In the genomic region with DNA sequence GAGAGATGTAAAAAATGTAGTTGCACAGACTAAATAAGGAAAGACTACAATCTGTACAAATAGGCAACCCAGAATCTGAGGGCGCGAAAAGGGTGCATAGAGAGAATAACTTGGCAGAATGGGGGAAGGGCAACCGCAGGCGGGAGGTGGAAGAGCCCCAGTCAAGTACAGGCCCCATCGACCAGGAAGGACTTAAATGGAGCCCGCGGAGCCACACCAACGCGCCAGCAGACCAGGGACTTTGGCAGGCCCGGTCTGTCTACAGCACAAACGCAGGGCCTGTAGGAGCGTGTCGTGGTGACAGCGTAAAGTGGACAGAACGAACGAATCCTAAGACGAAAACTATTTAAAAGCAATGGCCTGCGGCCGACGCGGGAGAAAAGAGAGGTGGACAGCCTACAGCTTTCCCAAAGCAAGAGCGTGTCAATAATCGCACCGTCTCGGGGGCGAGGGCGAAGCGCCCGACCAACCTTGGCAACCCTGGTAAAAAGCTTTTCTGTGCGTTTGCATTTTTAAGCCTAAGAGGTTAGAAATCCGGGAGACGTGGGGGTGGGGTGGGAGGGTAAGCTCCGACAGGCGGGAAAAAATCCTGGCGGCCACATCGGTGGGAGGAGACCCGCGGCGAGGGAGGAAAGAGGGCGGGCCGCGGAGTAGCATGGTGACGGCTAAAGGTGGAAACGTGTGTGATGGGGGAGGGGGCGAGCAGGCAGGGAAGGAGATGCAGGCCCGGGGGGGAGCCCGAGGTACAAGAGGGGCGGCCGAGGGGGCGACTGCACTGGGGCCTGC, we compare ENCODE assay signal across 8 mouse cellular contexts. TPM values are rescaled to one million over a fixed set of nuclear protein-coding genes. Genes with fewer than 3 reads are reported as not detected.
DNase-seq lines count a peak whose midpoint lies in the region; ATAC-seq and TF ChIP-seq lines count a peak whose summit lies in the region.

No protein-coding gene starts in this region.

- no peak for TF ChIP-seq POLR2A in testis, adult 2 months (IDR thresholded peaks at IDR 0.05; ENCODE audit: control insufficient read depth, low read depth, low read length)

- TF ChIP-seq CTCF in liver, embryonic 14.5 days (IDR thresholded peaks at IDR 0.05; ENCODE audit: low read depth), result no peak
- TF ChIP-seq CTCF in testis, adult 2 months (IDR thresholded peaks at IDR 0.05; ENCODE audit: control insufficient read depth, insufficient read depth, insufficient replicate concordance, low read depth, low read length), result no peak

- DNase-seq in CD4-positive, CD25-positive, alpha-beta regulatory T cell, adult 2 months (ENCODE audit: low read depth, low spot score), result peak; percentile 79
- DNase-seq in kidney, postnatal 10 days, result peak; percentile 93
- DNase-seq in liver, embryonic 14.5 days (ENCODE audit: low read depth in 3 of 3, low spot score in 3 of 3), result peak; percentile 56 to 62 (median 60)
- DNase-seq in neural tube, embryonic 11.5 days (ENCODE audit: low spot score), result peak; percentile 79

- WGBS in heart, embryonic 13.5 days, result under 1% methylated on average over 40 of the region's 50 CpGs
- under 1% methylated on average over 49 of the region's 50 CpGs for WGBS in liver, embryonic 14.5 days (ENCODE audit: insufficient replicate concordance)
- WGBS in neural tube, embryonic 11.5 days, result under 1% methylated on average over 42 of the region's 50 CpGs

- H3K4me2 ChIP-seq in heart, embryonic 13.5 days, result peak overlapping the region; percentile 81
- H3K4me2 ChIP-seq in liver, embryonic 14.5 days (ENCODE audit: low read depth), result peak overlapping the region; percentile 88
- H3K4me2 ChIP-seq in neural tube, embryonic 11.5 days (ENCODE audit: low read depth), result peak overlapping the region; percentile 78

- 0 out of 2 replicates have a peak, but pooled peaks have one; percentile 10 for TF ChIP-seq EP300 in liver, embryonic 14.5 days (IDR thresholded peaks at IDR 0.05; ENCODE audit: low read depth)

- H3K27ac ChIP-seq in brown adipose tissue, adult 24 weeks (replicated peaks; ENCODE audit: low read depth, low read length), result peak overlapping the region; percentile 57
- H3K27ac ChIP-seq in heart, embryonic 13.5 days (replicated peaks), result peak overlapping the region; percentile 100
- peak overlapping the region; percentile 84 for H3K27ac ChIP-seq in liver, embryonic 14.5 days
- peak overlapping the region; percentile 98 for H3K27ac ChIP-seq in neural tube, embryonic 11.5 days (ENCODE audit: low read depth, low read length)
- H3K27ac ChIP-seq in testis, adult 2 months (ENCODE audit: control insufficient read depth, insufficient read depth, low read depth, low read length), result peak overlapping the region; percentile 88

- H3K9me3 ChIP-seq in heart, embryonic 13.5 days, result no peaks in the 10 kb centered on the region
- no peaks in the 10 kb centered on the region for H3K9me3 ChIP-seq in liver, embryonic 14.5 days (ENCODE audit: control insufficient read depth, low read length)
- no peaks in the 10 kb centered on the region for H3K9me3 ChIP-seq in neural tube, embryonic 11.5 days (ENCODE audit: control insufficient read depth, low read length)

- H3K4me1 ChIP-seq in brown adipose tissue, adult 24 weeks (ENCODE audit: control insufficient read depth, insufficient read depth, insufficient read length, low read length), result peaks cover 13% of the 10 kb centered on the region
- H3K4me1 ChIP-seq in heart, embryonic 13.5 days, result peaks cover 42% of the 10 kb centered on the region
- peaks cover 11 to 13% of the 10 kb centered on the region in 2 experiments for H3K4me1 ChIP-seq in liver, embryonic 14.5 days (replicated peaks; ENCODE audit: control insufficient read depth in 2 of 2, insufficient read depth in 2 of 2, low read length in 1 of 2)
- H3K4me1 ChIP-seq in neural tube, embryonic 11.5 days (ENCODE audit: control insufficient read depth, insufficient read depth, low read length), result peaks cover 5% of the 10 kb centered on the region; the same call in 1 of the 2 replicates
- H3K4me1 ChIP-seq in testis, adult 2 months (ENCODE audit: control insufficient read depth, insufficient read depth, low read length), result peaks cover 11% of the 10 kb centered on the region

- peak; percentile 45 for ATAC-seq in erythroid progenitor cell, adult 5-6 weeks (replicated peaks; ENCODE audit: low FRiP score, poor library complexity, severe bottlenecking)
- peak; percentile 23; the same call in 1 of the 2 replicates for ATAC-seq in heart, embryonic 13.5 days (ENCODE audit: extremely low read depth, insufficient number of reproducible peaks, low FRiP score, low TSS enrichment)
- ATAC-seq in liver, embryonic 14.5 days (ENCODE audit: insufficient read depth), result peak; percentile 33; the same call in 1 of the 2 replicates
- peak; percentile 54 for ATAC-seq in neural tube, embryonic 11.5 days (ENCODE audit: insufficient read depth, low FRiP score, low TSS enrichment)

- peak overlapping the region; percentile 100 for H3K4me3 ChIP-seq in brown adipose tissue, adult 24 weeks (ENCODE audit: insufficient read depth, low read depth, low read length)
- H3K4me3 ChIP-seq in heart, embryonic 13.5 days, result peak overlapping the region; percentile 94
- peak overlapping the region; percentile 76 to 99 for H3K4me3 ChIP-seq in liver, embryonic 14.5 days (ENCODE audit: insufficient read depth in 1 of 2, low read depth in 2 of 2, low read length in 2 of 2)
- H3K4me3 ChIP-seq in neural tube, embryonic 11.5 days (ENCODE audit: low read depth, low read length), result peak overlapping the region; percentile 98
- peak overlapping the region; percentile 86 for H3K4me3 ChIP-seq in testis, adult 2 months (ENCODE audit: control insufficient read depth, low read depth, low read length)

- H3K36me3 ChIP-seq in heart, embryonic 13.5 days, result peaks cover 11% of the 10 kb centered on the region; the same call in 1 of the 2 replicates
- H3K36me3 ChIP-seq in liver, embryonic 14.5 days (replicated peaks; ENCODE audit: control insufficient read depth, insufficient read depth, low read depth), result peaks cover 15% of the 10 kb centered on the region
- no peaks in the 10 kb centered on the region for H3K36me3 ChIP-seq in neural tube, embryonic 11.5 days (ENCODE audit: control insufficient read depth, insufficient read depth, low read length)
- no peaks in the 10 kb centered on the region for H3K36me3 ChIP-seq in testis, adult 2 months (ENCODE audit: control insufficient read depth, insufficient read depth, low read length)

- H3K9ac ChIP-seq in heart, embryonic 13.5 days, result peak overlapping the region; percentile 99
- peak overlapping the region; percentile 98 for H3K9ac ChIP-seq in liver, embryonic 14.5 days (replicated peaks)
- peak overlapping the region; percentile 99 for H3K9ac ChIP-seq in neural tube, embryonic 11.5 days (ENCODE audit: low read length)

- H3K27me3 ChIP-seq in heart, embryonic 13.5 days (replicated peaks), result no peaks in the 10 kb centered on the region
- no peaks in the 10 kb centered on the region for H3K27me3 ChIP-seq in liver, embryonic 14.5 days (ENCODE audit: control insufficient read depth, insufficient read depth, low read length)
- H3K27me3 ChIP-seq in neural tube, embryonic 11.5 days (ENCODE audit: control insufficient read depth, insufficient read depth, low read length), result no peaks in the 10 kb centered on the region
- H3K27me3 ChIP-seq in testis, adult 2 months (ENCODE audit: control insufficient read depth, insufficient read depth, low read length), result no peaks in the 10 kb centered on the region

RNA-seq across cellular contexts. Expression of a gene that starts 1.0 kb away (rescaled TPM):
- polyA plus RNA-seq in brown adipose tissue, adult 24 weeks (2012; ENCODE audit: insufficient read depth, insufficient read length, missing spikeins), result 75.8 and 84.9 TPM in 2 replicates
- total RNA-seq in erythroid progenitor cell, adult 5-6 weeks (2015; ENCODE audit: low replicate concordance), result 231 and 281 TPM in 2 replicates
- total RNA-seq in erythroid progenitor cell, adult 5-6 weeks (2017; ENCODE audit: low replicate concordance), result 118 and 215 TPM in 2 replicates
- 106 and 107 TPM in 2 replicates for polyA plus RNA-seq in heart, embryonic 13.5 days (2015; fragmentation: Nextera tagmentation; extraction: Ambion mirVana)
- 68.1 and 157 TPM in 2 replicates for polyA plus RNA-seq in liver, embryonic 14.5 days (2012; rRNA removed)
- polyA plus RNA-seq in liver, embryonic 14.5 days (2014; fragmentation: Nextera tagmentation; extraction: Ambion mirVana), result 62.4 and 64.4 TPM in 2 replicates
- 277 and 289 TPM in 2 replicates for polyA plus RNA-seq in neural tube, embryonic 11.5 days (2014; fragmentation: Nextera tagmentation; extraction: Ambion mirVana)
- polyA plus RNA-seq in testis, adult 2 months (2012; rRNA removed), result 19.3 and 28.3 TPM in 2 replicates

RNA-seq across cellular contexts. Expression of a gene that starts 1.2 kb away (rescaled TPM):
- polyA plus RNA-seq in brown adipose tissue, adult 24 weeks (2012; ENCODE audit: insufficient read depth, insufficient read length, missing spikeins), result 1.8 TPM in 1 of 2 replicates, not detected in the other
- total RNA-seq in erythroid progenitor cell, adult 5-6 weeks (2015; ENCODE audit: low replicate concordance), result 8.8 TPM in 1 of 2 replicates, not detected in the other
- 3.9 TPM in 1 of 2 replicates, not detected in the other for total RNA-seq in erythroid progenitor cell, adult 5-6 weeks (2017; ENCODE audit: low replicate concordance)
- 1.1 and 1.7 TPM in 2 replicates for polyA plus RNA-seq in heart, embryonic 13.5 days (2015; fragmentation: Nextera tagmentation; extraction: Ambion mirVana)
- polyA plus RNA-seq in liver, embryonic 14.5 days (2012; rRNA removed), result 1.5 and 2.3 TPM in 2 replicates
- polyA plus RNA-seq in liver, embryonic 14.5 days (2014; fragmentation: Nextera tagmentation; extraction: Ambion mirVana), result 0.25 and 0.47 TPM in 2 replicates
- 2.1 and 2.2 TPM in 2 replicates for polyA plus RNA-seq in neural tube, embryonic 11.5 days (2014; fragmentation: Nextera tagmentation; extraction: Ambion mirVana)
- polyA plus RNA-seq in testis, adult 2 months (2012; rRNA removed), result 14.1 and 17.2 TPM in 2 replicates

Comparison
In these comparisons a context has a peak if more than half of its experiments do, and no peak if none do; other contexts are left out.
1. Peak in every context shown above with its lines: DNase-seq, ATAC-seq, H3K4me3 ChIP-seq and H3K27ac ChIP-seq.